Mouse (Mus musculus) left cerebral cortex, postnatal 25 days (tissue): Measurements from ENCODE around the gene Tdrd12. TPM values are rescaled to one million over a fixed set of nuclear protein-coding genes. Genes with fewer than 3 reads are reported as not detected.
"Not testable (repeated sequence)": the region's sequence is repeated elsewhere in the genome, so short reads cannot be mapped to it uniquely, and the experiment has no call there.

Source experiments
- DNase-seq, 2 experiments: peaks; one replicate each; pipeline ENCODE4 v3.0.0; 2022; ENCODE audit warnings: low spot score in 2 of 2, mixed read lengths in 1 of 2
- intact Hi-C: fragments of 180-260 bp; cut with DNase I; formaldehyde crosslinking; loops from one replicate; pipeline ENCODE4 v1.15.1; 2025
- total RNA-seq, 2 experiments: library from RNA; stranded (reverse); gene quantifications; 2 replicates each; pipeline ENCODE4 v1.2.3; 2021

The Tdrd12 gene
- total RNA-seq, 2 experiments from 2014 or later: 0.23 to 0.53 TPM

DNA sequence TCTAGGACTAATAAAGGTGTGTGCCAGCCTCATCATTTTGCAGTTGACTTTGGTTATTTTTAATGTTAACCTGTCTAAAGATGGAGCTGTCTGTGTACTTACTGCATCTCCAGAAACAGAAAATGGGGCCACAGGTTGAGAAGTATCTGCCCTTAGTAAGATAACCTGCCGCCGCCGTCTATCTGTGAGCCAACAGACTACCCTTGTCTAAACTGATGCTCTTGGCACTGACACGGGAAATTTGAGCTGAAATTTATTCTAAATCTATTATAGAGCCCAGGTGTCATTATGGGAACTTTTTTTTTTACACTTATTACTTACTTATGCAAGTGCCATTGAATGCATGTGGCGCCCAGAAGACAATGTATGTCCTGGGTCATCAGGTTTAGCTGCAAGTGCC is 19.4 kb upstream of the Tdrd12 start:
- intact Hi-C loops: loop anchor here (10.0 kb wide), 1 partner anchor 1138 kb away; the partner anchor contains the start of gene Tshz3
- DNase-seq: no peak

DNA sequence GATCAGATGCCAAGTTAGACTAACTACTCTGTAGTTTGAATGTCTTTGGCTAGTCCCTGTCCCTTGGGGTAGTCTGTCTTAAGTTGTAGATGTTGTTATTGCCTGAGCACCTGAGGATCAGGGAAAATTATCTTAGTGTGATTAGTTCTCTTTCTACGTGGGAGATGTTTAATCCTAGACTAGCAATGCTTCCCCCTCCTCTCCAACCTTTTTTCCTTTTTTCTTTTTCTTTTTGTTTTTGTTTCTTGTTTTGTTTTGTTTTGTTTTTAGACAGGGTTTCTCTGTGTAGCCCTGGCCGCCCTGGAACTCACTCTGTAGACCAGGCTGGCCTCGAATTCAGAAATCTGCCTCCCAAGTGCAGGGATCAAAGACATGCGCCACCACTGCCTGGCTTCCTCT is 18.7 kb upstream of the Tdrd12 start, which contains the start of gene Nudt19:
Nudt19 (minus strand) TSS at position 100 of the 399 bp plus-strand sequence.
- DNase-seq: no peak
- intact Hi-C loops: loop anchor here (10.0 kb wide), 1 partner anchor 1139 kb away; the partner anchor contains the start of gene Tshz3

DNA sequence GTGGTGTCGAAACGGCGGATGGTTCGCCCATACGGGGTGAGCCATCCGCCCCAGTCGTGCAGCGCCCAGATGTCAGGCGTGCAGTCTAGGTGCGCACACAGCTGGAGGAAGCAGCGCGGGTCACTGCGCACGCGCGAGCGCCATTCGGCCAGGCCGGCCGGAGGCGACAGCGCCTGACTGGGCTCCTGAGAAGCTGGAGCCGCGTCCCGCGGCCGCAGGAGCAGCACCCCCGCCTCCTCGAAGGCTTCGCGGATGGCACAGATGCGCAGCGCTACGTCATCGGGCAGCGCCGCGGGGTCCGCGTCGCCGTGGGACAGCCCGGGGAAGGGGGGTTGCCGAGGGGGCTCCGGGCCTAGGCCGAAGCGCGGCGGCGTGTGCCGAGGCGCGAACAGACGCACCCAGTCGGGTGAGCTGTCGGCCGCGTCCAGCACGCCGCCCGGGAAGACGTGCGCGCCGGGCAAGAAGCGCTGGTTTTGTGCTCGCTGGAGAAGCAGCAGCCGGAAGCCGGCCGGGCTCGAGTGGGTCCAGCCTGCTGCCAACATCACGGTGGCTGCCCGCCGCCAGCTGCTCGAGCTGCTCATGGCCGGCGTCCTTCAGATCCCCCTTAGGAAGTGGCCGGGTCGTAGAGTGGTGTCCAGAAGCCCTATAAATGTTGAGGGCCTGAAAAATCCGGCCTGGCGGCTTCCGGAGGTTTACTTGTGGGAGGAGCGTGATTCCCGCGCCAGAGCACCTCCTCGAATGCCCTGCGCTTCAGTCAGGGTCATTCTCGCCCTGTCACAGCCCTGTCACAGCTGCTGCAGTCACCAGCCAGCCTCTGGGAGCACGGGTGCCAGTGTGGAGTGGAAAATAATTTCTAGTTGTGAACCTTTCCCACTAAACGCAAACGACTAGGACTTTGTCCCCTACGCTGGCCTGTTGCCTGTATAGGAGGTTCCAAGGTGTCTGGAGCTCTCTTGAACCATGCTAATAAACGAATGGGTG is 18.0 kb upstream of the Tdrd12 start:
- peak; percentile 90 to 92 for DNase-seq

DNA sequence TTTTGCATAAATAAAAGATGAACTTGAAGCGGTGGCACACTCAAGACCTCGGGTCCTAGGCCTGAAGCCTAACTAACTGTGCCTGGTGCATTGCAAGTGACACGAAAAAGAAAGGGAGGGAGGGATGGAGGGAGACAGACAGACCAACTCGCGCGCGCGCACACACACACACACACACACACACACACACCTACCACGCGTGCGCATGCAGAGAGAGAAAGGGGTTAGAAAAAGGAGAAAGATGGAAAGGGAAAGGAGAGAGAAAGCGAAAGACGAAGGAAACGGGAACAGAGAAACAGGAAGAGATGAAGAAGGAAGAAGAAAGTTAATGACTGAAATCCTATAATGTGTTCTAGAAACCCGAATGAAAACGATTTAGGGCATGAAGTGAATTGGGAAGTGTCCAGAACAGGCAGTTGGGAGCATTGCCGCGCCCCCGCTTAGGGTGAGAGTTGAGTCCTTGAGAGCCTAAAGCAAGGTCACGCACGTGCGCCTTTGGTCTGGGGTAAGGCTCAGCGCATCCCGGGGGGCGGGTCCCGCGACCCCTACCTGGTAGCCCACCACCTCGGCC is 17.1 kb upstream of the Tdrd12 start:
- peak; percentile 47 to 56 for DNase-seq
- intact Hi-C loops: loop anchor here (2.0 to 10.0 kb wide), 3 partner anchors 30 to 1140 kb away; partner anchors contain the start of genes Rgs9bp and Tshz3

More for the DNA sequence above, 18.0 kb upstream of the Tdrd12 start:
- intact Hi-C loops: loop anchor here (2.0 to 10.0 kb wide), 3 partner anchors 29 to 1139 kb away; partner anchors contain the start of genes Rgs9bp and Tshz3

DNA sequence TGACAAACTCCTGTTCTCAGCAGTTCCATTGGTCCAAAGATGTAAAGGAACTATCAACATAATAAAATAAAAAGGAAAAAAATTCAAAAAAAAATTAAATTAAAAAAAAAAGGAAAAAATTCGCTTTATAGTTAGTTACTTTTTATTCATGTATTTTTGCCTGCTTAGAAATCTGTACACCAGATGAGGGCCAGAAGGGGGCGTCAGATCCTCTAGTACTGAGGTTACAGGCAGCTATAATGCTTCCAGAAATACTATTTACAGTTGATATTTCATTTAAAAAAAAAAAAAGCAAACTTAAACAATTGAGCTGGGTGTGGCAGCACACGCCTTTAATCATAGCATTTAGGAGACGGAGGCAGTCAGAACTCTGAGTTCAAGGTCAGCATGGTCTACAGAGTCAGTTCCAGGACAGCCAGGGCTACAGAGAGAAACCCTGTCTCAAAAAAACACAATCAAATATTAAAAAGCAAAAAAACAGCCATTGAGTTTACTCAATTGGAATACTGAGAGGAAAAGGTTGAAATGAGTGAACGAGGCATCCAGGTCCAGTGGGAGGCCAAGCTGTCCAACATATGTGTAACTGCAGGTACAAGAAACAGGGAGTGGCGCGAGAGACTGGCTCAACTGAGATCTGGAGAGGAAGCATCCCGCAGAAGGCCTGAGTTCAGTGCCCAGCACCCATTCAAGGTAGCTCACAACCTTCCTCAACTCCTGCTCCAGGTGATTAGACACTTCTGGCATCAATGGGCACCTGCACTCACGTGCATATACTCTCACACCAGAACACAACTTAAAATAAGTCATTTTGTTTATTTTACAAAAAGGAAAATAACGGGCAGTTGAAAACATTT is 16.4 kb upstream of the Tdrd12 start:
- peak; percentile 13 to 52 for DNase-seq

DNA sequence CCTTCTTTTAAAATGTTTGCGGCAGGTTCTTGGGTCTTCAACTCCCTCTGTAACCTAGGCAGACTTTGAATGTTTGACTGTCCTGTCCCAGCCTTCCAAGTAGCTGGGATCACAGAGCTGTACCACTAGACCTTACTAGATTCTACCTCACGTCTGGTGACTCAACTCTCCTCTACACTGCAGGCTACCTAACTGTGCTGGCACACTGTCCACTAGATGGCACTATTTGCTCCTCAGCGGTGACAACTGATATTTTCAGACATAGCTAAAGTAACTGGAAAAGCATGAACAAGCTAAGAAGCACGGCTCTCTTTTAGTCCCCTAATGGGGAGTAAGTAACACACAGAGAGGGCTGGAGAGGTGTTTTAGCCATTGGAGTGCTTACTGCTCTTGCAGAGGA is 8.3 kb upstream of the Tdrd12 start:
- intact Hi-C loops: loop anchor here (2.0 kb wide), 1 partner anchor 85 kb away; no protein-coding TSS in a partner anchor
- peak; percentile 63 to 81 for DNase-seq

More for the DNA sequence above, 16.4 kb upstream of the Tdrd12 start:
- intact Hi-C loops: loop anchor here (2.0 to 10.0 kb wide), 3 partner anchors 31 to 1141 kb away; partner anchors contain the start of genes Rgs9bp and Tshz3

DNA sequence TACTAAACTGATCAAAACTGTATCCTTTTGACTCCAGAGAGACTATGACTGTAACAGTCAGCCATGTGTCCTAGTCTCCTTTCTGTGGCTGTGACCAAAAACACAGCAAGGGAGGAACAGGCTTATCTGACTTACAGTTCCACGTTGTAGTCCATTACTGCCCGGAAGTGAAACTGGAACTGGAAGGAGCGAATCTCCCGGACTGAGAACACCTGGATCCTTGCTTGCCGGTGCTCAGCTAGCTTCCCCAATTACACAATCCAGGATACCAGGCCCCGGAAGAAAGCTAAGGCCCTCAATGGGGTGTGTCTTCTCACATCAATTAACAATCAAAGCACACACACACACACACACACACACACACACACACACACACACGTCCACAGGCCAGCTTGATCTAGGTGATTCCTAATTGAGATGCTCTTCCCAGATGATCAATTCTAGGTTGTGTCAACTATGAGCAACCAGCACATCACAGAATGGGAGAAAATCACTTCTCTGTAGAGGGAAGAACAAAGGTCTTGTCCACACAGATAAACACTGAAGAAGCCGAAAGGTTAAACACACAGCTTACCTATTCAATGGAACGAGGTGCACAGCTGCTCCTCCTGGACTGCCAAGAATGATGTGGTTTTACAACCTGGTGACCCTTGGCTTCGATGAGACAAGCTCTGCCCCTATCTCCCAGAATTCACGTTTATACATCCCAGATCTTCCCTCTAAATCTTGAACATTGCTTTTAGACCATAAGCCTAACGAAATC is 1.6 kb downstream of the Tdrd12 start:
- intact Hi-C loops: no loop called here
- DNase-seq: no peak

DNA sequence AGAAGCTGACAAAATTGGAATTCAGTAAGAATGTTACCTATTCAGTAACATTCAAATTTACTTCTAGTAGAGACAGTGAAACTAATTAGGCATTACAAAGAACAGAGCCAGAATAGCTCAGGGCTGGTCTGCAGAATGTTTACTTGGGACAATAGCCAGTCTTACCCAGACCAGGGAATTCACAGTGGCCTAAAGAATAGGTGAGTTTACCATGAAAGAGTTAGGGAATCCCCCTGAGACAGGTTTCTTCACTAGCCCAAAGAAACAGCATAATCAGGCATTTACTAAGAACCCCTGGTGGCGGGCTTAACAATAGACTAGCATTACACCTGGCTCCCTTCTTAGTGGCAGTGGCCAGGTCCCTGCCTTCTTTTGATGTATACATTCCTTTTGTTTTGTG is 7.0 kb downstream of the Tdrd12 start:
- intact Hi-C loops, DNase-seq: not testable (repeated sequence)

DNA sequence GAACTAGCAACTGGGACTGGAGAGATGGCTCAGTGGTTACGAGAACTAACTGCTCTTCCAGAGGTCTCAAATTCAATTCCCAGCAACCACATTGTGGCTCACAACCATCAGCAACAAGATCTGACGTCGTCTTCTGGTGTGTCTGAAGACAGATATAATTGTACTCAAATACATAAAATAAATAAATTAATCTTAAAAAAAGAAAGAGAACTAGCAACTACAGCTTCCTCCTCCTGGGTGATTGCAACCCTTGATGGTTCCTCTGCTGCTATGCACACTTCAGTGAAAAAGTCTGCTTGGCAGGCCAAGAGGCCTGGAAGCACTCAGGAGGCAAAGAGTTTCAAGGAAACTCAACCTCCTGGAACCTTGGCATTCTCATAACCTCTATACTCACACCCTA is 7.5 kb downstream of the Tdrd12 start:
- intact Hi-C loops: no loop called here
- no peak for DNase-seq

DNA sequence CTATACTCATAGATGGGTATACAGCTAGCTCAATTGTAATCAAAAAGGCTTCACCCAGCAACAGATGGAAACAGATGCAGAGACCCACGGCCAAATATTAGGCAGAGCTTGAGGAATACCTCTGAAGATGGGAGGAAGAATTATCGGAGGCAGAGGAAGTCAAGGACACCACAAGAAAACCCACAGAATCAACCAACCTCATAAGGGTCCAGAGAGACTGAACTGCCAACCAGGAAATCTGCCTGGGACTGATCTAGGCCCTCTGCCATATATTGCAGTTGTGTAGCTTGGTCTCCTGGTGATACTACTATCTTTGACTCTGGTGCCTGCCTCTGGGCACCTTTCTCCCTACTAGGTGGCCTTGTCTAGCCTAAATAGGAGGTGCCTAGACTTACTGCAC is 10.8 kb downstream of the Tdrd12 start:
- no peak for DNase-seq
- intact Hi-C loops: no loop called here

DNA sequence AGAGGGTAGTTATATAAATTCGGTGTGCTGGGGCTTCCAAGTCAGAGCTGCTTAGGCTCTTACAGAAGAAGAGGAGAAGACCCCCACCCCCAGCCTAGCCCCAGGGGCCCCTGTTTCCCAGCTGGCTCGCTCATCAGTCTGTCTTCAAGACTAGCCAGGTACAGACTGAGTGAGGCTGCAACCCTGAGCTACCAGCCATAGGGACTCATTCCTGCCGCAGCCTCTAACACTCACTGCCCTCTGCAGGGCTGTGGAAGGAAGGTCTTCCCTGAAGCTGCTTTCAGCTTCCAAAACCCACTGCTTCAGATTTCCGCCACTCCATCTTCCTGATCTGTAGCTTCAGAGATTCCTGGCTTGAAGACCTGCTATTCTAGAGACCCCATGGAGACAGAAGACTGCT is 35.5 kb downstream of the Tdrd12 start:
- DNase-seq: no peak
- intact Hi-C loops: loop anchor here (5.0 kb wide), 1 partner anchor 75 kb away; no protein-coding TSS in a partner anchor

DNA sequence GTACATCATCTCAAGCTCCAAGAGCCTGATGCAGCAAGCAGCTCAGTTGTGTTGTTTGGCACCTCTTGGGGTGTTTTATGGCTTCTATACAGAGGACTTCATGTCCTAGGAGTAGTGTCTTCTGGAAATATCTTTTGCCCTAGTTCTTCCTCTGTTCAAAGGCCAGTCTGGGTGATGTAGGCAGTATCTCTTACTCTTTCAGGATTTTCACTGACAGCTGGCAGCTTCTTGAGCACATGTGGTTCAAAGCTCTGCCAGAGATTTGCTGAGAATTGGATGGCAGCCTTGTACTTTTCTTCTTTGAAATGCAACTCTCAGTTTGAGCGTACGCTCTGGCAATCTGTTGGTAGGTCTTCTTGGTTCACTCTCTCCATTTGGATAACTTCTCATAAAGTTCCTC is 40.0 kb downstream of the Tdrd12 start:
- DNase-seq: peak in 1 of 2 experiments; percentile 66
- intact Hi-C loops: no loop called here

DNA sequence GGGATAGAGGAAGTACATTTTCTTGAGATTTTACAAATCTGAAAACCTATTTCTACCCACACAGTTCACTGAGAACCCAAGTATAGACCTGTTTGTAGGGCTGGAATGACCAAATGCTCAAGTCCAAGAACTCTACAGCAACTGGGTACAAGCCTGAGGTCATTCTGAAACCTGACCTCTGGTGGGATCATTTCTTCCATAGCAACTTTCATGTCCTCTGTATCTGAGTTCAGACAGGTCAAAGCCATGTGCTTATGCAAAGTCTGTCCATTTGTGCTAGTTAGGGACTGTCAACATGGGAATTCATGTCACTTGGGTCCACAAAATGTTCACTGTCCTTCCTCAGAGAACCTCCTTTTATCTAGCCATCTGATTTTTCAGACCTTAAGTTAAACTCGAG is 46.5 kb downstream of the Tdrd12 start:
- intact Hi-C loops: no loop called here
- no peak for DNase-seq

DNA sequence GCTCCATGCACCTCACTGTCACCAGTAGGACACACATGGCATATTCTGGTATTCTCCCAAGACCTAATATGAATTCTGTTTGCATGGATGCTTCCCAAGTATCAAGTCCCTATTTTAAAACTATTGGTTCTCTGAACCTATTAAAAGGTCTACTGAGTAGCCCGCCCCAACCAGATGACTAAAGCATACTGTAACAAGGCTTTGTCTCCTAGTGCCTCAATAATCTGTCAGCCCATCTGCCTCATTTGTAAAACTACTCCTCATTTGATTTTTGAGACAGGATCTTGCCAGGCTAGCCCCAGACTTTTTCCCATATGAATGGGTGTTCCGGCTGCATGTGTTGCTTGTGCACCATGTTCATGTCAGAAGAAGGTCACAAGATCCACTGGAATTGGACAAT is 47.4 kb downstream of the Tdrd12 start:
- DNase-seq: no peak
- intact Hi-C loops: no loop called here

DNA sequence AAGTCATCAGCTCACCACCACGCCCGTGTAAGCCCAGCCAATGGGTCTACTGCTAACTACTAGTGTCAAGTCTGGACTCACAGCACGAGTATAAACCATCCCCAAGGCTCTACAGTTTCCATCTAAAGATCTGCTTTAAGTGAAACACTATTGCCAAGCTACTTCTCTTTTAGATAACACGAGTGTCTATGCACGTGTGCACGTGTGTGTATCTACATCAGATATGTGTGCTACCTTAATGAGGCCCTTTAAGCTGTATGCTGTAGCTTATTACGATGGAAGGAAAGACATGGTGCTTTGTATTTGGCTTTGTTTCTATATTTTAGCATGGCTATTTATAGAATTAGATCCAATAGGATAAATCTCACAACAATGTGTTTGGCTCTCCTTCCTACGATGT is 51.0 kb downstream of the Tdrd12 start:
- intact Hi-C loops: no loop called here
- no peak for DNase-seq

DNA sequence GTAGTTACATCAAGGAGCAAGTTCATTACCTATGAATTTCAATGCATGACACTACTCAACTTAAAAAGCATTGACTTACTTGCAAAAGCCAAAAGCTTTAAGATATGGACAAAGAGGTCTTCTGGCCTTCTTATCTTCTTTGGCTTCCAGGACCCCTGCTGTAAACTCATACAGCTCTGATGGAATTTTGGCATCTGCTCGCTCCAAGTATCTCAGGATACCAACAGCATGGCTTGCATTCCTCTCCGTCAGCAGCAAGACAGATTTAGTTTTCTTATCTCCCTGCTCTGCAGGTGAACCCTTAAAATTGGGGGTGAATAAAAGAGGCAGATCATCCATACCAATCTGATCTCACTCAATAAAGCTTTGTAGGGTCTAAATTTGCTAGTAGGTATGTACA is 52.4 kb downstream of the Tdrd12 start:
- no peak for DNase-seq
- intact Hi-C loops: no loop called here

DNA sequence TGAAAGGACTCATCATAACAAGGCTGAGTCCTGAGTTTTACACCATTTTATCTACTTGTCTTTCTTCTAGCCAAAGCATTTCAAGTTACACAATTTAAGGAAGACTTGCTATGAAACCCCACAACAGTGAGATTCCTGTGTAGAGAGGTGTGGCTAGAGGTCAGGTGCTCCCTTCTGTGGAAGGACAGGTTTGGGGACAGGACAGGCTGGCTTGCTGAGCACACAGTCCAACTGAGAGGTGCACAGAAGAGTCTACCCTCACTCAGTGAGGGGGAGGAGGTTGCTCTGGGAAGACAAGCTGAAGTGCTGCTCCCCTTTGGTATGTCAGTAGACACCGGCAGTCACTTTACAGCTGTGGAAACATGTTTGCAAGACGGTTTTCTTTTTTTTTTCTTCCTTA is 61.1 kb downstream of the Tdrd12 start:
- DNase-seq: no peak
- intact Hi-C loops: no loop called here

DNA sequence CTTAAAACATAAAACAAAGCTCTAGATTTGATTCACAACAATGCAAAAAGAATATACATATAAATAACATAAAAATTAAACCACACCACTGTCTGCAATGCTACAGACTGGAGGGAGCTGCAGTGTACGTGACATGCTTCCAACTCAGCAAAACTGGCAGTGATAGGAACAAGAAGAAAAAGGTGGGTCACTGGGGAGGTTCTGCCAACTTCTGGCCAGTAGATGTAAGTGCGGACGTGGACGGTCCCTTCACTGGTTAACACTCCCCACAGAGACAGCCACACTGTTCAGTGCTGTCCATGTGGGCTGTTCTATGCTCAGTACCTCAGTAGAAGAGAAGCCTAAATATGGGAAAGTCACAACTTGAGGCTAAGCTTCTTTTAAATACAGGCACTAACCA is 66.8 kb downstream of the Tdrd12 start:
- intact Hi-C loops: no loop called here
- no peak for DNase-seq

DNA sequence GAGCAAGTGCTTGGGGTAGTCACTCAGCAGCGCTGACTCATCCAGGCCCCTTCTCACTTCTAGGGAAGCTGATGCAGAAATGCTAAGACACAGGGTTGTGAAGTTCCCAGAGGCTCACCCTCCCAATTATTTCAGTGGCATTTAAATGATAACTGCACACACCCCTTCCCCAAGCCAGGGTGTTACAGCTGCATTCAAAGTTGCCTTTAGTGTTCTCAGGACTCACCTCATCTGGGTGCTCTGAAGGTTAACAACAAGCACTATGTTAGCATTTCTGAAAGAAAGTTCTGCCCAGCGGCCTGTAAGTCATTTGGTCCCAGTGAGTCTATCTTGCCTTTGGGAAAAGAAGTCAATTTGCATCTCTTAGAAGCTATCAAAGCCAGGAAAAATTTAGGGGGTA is 69.7 kb downstream of the Tdrd12 start:
- intact Hi-C loops: no loop called here
- no peak for DNase-seq
